Mouse (Mus musculus) megakaryocyte, embryonic 14.5 days (primary cell): ENCODE measurements around the gene Csrp1. TPM values are rescaled to one million over a fixed set of nuclear protein-coding genes. Genes with fewer than 3 reads are reported as not detected.

Experiments
- H3K27me3 ChIP-seq: replicated peaks from 2 replicates; pipeline ENCODE3; 2012; ENCODE audit warnings: inconsistent platforms
- H3K36me3 ChIP-seq: replicated peaks from 2 replicates; pipeline ENCODE3; 2012; ENCODE audit warnings: low read length, inconsistent platforms, mixed read lengths
- H3K4me1 ChIP-seq: 2 replicates; pipeline ENCODE4 v1.6.1; 2012; ENCODE audit warnings: inconsistent platforms
- H3K4me3 ChIP-seq: replicated peaks from 2 replicates; pipeline ENCODE3; 2012; ENCODE audit warnings: moderate library complexity, mild to moderate bottlenecking, inconsistent platforms
- H3K9me3 ChIP-seq: 2 replicates; pipeline ENCODE4 v1.6.1; 2012; ENCODE audit warnings: inconsistent platforms
- FLI1 ChIP-seq: IDR thresholded peaks from 2 replicates; pipeline ENCODE4 v1.6.1; 2012; ENCODE audit warnings: low read length, inconsistent platforms, mixed read lengths
- GATA1 ChIP-seq: IDR thresholded peaks from 3 replicates; pipeline ENCODE4 v1.6.1; 2012; ENCODE audit warnings: mixed read lengths, low read length, inconsistent platforms, borderline replicate concordance
- polyA plus RNA-seq: library from polyadenylated mRNA; stranded (reverse); fragments of >175 nt; gene quantifications from 2 replicates; pipeline ENCODE4 v1.2.3, GENCODE M21; 2012; ENCODE audit warnings: low replicate concordance; ENCODE audit not compliant: insufficient read depth

Gene Csrp1
- polyA plus RNA-seq, 1 experiment, result 121 TPM

GRCm38 (mm10) chr1:135680716-135681115 lies 39.1 kb upstream of the Csrp1 start:
- TF ChIP-seq GATA1, result no peak
- H3K4me3 ChIP-seq, result peak overlapping the region; percentile 42

GRCm38 (mm10) chr1:135681122-135681521 lies 38.7 kb upstream of the Csrp1 start:
- Histone ChIP-seq H3K4me1 (peaks cover 58% of the 10 kb centered on the region), H3K27me3 (no peaks in the 10 kb centered on the region), H3K9me3 (no peaks in the 10 kb centered on the region), H3K36me3 (peaks cover 27% of the 10 kb centered on the region), H3K4me3 (peak overlapping the region; percentile 42)
- TF ChIP-seq GATA1, result no peak
- TF ChIP-seq FLI1, result no peak

More at GRCm38 (mm10) chr1:135680716-135681115, 39.1 kb upstream of the Csrp1 start:
- no peaks in the 10 kb centered on the region for H3K9me3 ChIP-seq
- no peaks in the 10 kb centered on the region for H3K27me3 ChIP-seq
- H3K36me3 ChIP-seq, result peaks cover 25% of the 10 kb centered on the region
- H3K4me1 ChIP-seq, result peaks cover 58% of the 10 kb centered on the region

GRCm38 (mm10) chr1:135684895-135685294 lies 35.0 kb upstream of the Csrp1 start:
- Histone ChIP-seq H3K4me3 (no peak overlapping the region), H3K4me1 (peaks cover 67% of the 10 kb centered on the region), H3K27me3 (no peaks in the 10 kb centered on the region), H3K9me3 (no peaks in the 10 kb centered on the region), H3K36me3 (peaks cover 28% of the 10 kb centered on the region)
- TF ChIP-seq FLI1 (no peak), GATA1 (no peak)

GRCm38 (mm10) chr1:135685316-135685715 lies 34.5 kb upstream of the Csrp1 start:
- Histone ChIP-seq H3K9me3 (no peaks in the 10 kb centered on the region), H3K27me3 (no peaks in the 10 kb centered on the region), H3K36me3 (peaks cover 30% of the 10 kb centered on the region), H3K4me3 (no peak overlapping the region), H3K4me1 (peaks cover 71% of the 10 kb centered on the region)
- TF ChIP-seq FLI1 (no peak), GATA1 (no peak)

- TF ChIP-seq FLI1 (no peak), GATA1 (no peak)
- Histone ChIP-seq H3K4me1 (peaks cover 75% of the 10 kb centered on the region), H3K27me3 (no peaks in the 10 kb centered on the region), H3K4me3 (peak overlapping the region; percentile 95), H3K9me3 (no peaks in the 10 kb centered on the region), H3K36me3 (peaks cover 27% of the 10 kb centered on the region)
Measured at GRCm38 (mm10) chr1:135686792-135687510, 32.9 kb upstream of the Csrp1 start.

- no peaks in the 10 kb centered on the region for H3K27me3 ChIP-seq
Measured at GRCm38 (mm10) chr1:135687771-135688492, 31.9 kb upstream of the Csrp1 start.

GRCm38 (mm10) chr1:135688686-135689085 lies 31.2 kb upstream of the Csrp1 start:
- H3K27me3 ChIP-seq, result no peaks in the 10 kb centered on the region
- no peaks in the 10 kb centered on the region for H3K9me3 ChIP-seq
- peaks cover 15% of the 10 kb centered on the region for H3K36me3 ChIP-seq
- TF ChIP-seq GATA1 (no peak), FLI1 (no peak)
- H3K4me3 ChIP-seq, result peak overlapping the region; percentile 95
- peaks cover 80% of the 10 kb centered on the region for H3K4me1 ChIP-seq

More at GRCm38 (mm10) chr1:135687771-135688492, 31.9 kb upstream of the Csrp1 start:
- peaks cover 76% of the 10 kb centered on the region for H3K4me1 ChIP-seq
- peaks cover 19% of the 10 kb centered on the region for H3K36me3 ChIP-seq
- no peak for TF ChIP-seq FLI1
- TF ChIP-seq GATA1, result no peak
- H3K9me3 ChIP-seq, result no peaks in the 10 kb centered on the region
- H3K4me3 ChIP-seq, result peak overlapping the region; percentile 95

- Histone ChIP-seq H3K9me3 (no peaks in the 10 kb centered on the region), H3K4me1 (peaks cover 67% of the 10 kb centered on the region), H3K36me3 (peaks cover 12% of the 10 kb centered on the region), H3K27me3 (no peaks in the 10 kb centered on the region), H3K4me3 (no peak overlapping the region)
- TF ChIP-seq FLI1 (no peak), GATA1 (no peak)
Measured at GRCm38 (mm10) chr1:135690784-135691416, 29.0 kb upstream of the Csrp1 start.

- Histone ChIP-seq H3K4me1 (peaks cover 64% of the 10 kb centered on the region), H3K36me3 (peaks cover 14% of the 10 kb centered on the region), H3K4me3 (peak overlapping the region; percentile 26), H3K27me3 (no peaks in the 10 kb centered on the region), H3K9me3 (no peaks in the 10 kb centered on the region)
- TF ChIP-seq FLI1 (no peak), GATA1 (no peak)
Measured at GRCm38 (mm10) chr1:135691417-135691815, 28.4 kb upstream of the Csrp1 start.
